8 mouse cellular contexts compared by ENCODE assay signal in the genomic region with DNA sequence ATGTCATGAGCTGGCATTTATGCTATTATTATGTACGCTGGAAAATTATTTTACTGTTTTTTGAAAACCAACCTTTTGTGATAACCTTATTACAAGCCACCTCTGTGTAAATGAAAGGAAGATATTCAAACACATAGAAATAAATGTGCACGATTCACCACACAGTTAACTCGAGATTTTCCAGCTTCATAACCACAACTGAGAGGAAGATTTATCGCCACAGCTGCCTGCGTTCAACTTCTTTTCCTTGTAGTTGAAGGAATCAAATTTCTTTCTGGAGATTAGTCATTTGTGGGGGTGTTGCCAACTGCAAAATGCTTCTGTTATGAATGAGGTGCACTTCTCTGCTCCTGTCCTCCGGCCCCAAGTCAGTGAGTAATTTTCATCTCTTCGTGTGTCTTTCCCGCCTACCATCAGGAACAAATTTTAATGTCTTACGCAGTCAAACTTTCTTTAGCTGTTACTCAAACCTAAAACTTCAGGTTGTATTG.
DNase-seq lines count a peak whose midpoint lies in the region; ATAC-seq and TF ChIP-seq lines count a peak whose summit lies in the region.
"Not testable (repeated sequence)": the region's sequence is repeated elsewhere in the genome, so short reads cannot be mapped to it uniquely, and the experiment has no call there.

No protein-coding gene starts in this region.

- TF ChIP-seq POLR2A in limb, embryonic 14.5 days (IDR thresholded peaks at IDR 0.05; ENCODE audit: borderline replicate concordance, extremely low read depth, insufficient read depth, insufficient read length), result not testable (repeated sequence)

- not testable (repeated sequence) for H3K36me3 ChIP-seq in C2C12 (ENCODE audit: control insufficient read depth, insufficient read depth); embryonic facial prominence, embryonic 14.5 days (ENCODE audit: control insufficient read depth, insufficient read depth, low read length); limb, embryonic 14.5 days (ENCODE audit: control insufficient read depth, insufficient read depth, low read length)

- H3K27me3 ChIP-seq in C2C12 (ENCODE audit: control insufficient read depth, insufficient read depth, insufficient read length); embryonic facial prominence, embryonic 14.5 days (replicated peaks; ENCODE audit: control insufficient read depth, insufficient read depth, low read length); limb, embryonic 14.5 days (ENCODE audit: control insufficient read depth, insufficient read depth, low read length): not testable (repeated sequence)

- H3K9me3 ChIP-seq in embryonic facial prominence, embryonic 14.5 days (ENCODE audit: control insufficient read depth, low read length); limb, embryonic 14.5 days (ENCODE audit: control insufficient read depth, low read length): not testable (repeated sequence)

- 61% methylated on average over 9 of the region's 9 CpGs for WGBS in embryonic facial prominence, embryonic 14.5 days
- WGBS in limb, embryonic 14.5 days, result 65% methylated on average over 9 of the region's 9 CpGs

- not testable (repeated sequence) for H3K4me2 ChIP-seq in embryonic facial prominence, embryonic 14.5 days (ENCODE audit: low read depth, low read length); limb, embryonic 14.5 days (replicated peaks; ENCODE audit: low read depth, low read length, severe bottlenecking)

- not testable (repeated sequence) for TF ChIP-seq CTCF in C2C12 (IDR thresholded peaks at IDR 0.05; ENCODE audit: control insufficient read depth, insufficient read depth, insufficient read length)

- not testable (repeated sequence) for ATAC-seq in embryonic facial prominence, embryonic 14.5 days (ENCODE audit: low read depth); limb, embryonic 14.5 days (ENCODE audit: low FRiP score, low read depth)

- not testable (repeated sequence) for H3K79me3 ChIP-seq in C2C12 (ENCODE audit: low read depth)

- peak; percentile 45 for DNase-seq in NIH3T3 (ENCODE audit: low read depth)
- DNase-seq in adrenal gland, adult 2 months, result peak; percentile 2
- DNase-seq in embryonic facial prominence, embryonic 14.5 days (ENCODE audit: low spot score), result peak; percentile 8
- DNase-seq in gastrocnemius, postnatal 14 days, result peak; percentile 10
- peak; percentile 48 for DNase-seq in limb, embryonic 14.5 days (ENCODE audit: low spot score)
- DNase-seq in mesoderm, embryonic 11.5 days (ENCODE audit: low read depth, low spot score), result peak; percentile 23
- peak; percentile 0 for DNase-seq in right cerebral cortex, adult 18-20 months

- not testable (repeated sequence) for H3ac ChIP-seq in C2C12 (ENCODE audit: control insufficient read depth, insufficient read length, low read depth)

- not testable (repeated sequence) for H3K79me2 ChIP-seq in C2C12 (ENCODE audit: control insufficient read depth, insufficient read depth)

- H3K27ac ChIP-seq in embryonic facial prominence, embryonic 14.5 days (replicated peaks; ENCODE audit: low read depth, low read length); limb, embryonic 14.5 days (replicated peaks; ENCODE audit: low read depth, low read length): not testable (repeated sequence)

- H3K9ac ChIP-seq in embryonic facial prominence, embryonic 14.5 days (ENCODE audit: low read depth, low read length); limb, embryonic 14.5 days (ENCODE audit: low read depth, low read length, severe bottlenecking): not testable (repeated sequence)

- H3K4me1 ChIP-seq in embryonic facial prominence, embryonic 14.5 days (ENCODE audit: control insufficient read depth, insufficient read depth, low read length); limb, embryonic 14.5 days (ENCODE audit: control insufficient read depth, insufficient read depth, low read length): not testable (repeated sequence)

- intact Hi-C loops in gastrocnemius, postnatal 14 days (cut with DNase I; ENCODE audit: low total_unique reads), result loop anchor here (10.0 kb wide), 1 partner anchor 1146 kb away; no protein-coding TSS in a partner anchor

- not testable (repeated sequence) for H3K4me3 ChIP-seq in C2C12 (ENCODE audit: insufficient read depth, poor library complexity, severe bottlenecking); embryonic facial prominence, embryonic 14.5 days (ENCODE audit: low read depth, low read length); limb, embryonic 14.5 days (replicated peaks; ENCODE audit: low read length)

TF ChIP-seq in C2C12, 6 proteins besides CTCF, POLR2A, EP300 and RAD21:
- TF ChIP-seq MAX (IDR thresholded peaks at IDR 0.05) (peak; percentile 10), MYOD1 (IDR thresholded peaks at IDR 0.05; ENCODE audit: control insufficient read depth, insufficient read length, low read depth) (peak; percentile 62)
